Mouse (Mus musculus) ES-Bruce4 (cell line): ENCODE data around the gene Fbxl2.

Experiments used
- CTCF ChIP-seq: IDR thresholded peaks from one replicate; pipeline ENCODE4 v1.8.1; 2011; ENCODE audit warnings: low read depth, low read length
- POLR2A ChIP-seq: IDR thresholded peaks from one replicate; pipeline ENCODE4 v1.8.1; 2011; ENCODE audit warnings: low read length; ENCODE audit not compliant: insufficient read depth

- TF ChIP-seq POLR2A (no peak), CTCF (no peak)
Measured at GRCm38 (mm10) chr9:114046676-114047075, 685 bp upstream of the Fbxl2 start.
